Mouse (Mus musculus): ENCODE results near the gene Nid2.

DNA sequence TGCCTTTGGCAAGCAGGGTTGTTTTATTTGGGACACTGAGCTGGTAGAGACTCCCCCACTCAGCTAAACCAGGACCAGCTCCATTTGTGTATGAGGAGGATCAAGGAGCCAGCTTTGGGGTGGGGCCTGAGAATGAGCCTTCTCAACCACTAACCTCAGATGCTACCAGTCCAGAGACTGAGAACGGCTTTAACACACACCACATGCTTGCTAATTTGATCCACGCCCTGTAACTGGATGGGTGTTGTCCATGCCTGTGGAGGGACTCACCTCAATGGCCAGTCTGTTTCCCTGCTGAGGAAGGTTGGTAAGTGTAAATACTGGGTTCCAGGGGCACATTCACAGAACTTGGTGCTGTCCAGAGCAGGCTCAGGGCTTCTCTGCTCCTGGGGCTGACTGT lies 44.1 kb upstream of the Nid2 start:
- no peak for TF ChIP-seq POLR2A (IDR thresholded peaks at IDR 0.05; ENCODE audit: low read depth, low read length)
- no peak for TF ChIP-seq CTCF (IDR thresholded peaks at IDR 0.05; ENCODE audit: extremely low read depth, insufficient read depth, insufficient read length, insufficient replicate concordance)

Measured in spleen, adult 2 months (tissue).